Mouse (Mus musculus): ENCODE measurements around the gene Cdkn1b.

GRCm38 (mm10) chr6:134968326-134968725 lies 48.1 kb downstream of the Cdkn1b start:
- TF ChIP-seq CTCF (IDR thresholded peaks at IDR 0.05; ENCODE audit: low read depth): no peak
- no peak for TF ChIP-seq EP300 (optimal IDR thresholded peaks at IDR 0.05)

Data from stomach, postnatal 0 days (tissue).